Mouse (Mus musculus) spleen, postnatal 36 days (tissue): Measurements from ENCODE around the gene Inpp5b.

Experiments
- DNase-seq, 2 experiments: peaks; one replicate each; pipeline ENCODE4 v3.0.0; 2022; ENCODE audit warnings: low spot score in 2 of 2, mixed read lengths in 1 of 2

Gene Inpp5b

DNA sequence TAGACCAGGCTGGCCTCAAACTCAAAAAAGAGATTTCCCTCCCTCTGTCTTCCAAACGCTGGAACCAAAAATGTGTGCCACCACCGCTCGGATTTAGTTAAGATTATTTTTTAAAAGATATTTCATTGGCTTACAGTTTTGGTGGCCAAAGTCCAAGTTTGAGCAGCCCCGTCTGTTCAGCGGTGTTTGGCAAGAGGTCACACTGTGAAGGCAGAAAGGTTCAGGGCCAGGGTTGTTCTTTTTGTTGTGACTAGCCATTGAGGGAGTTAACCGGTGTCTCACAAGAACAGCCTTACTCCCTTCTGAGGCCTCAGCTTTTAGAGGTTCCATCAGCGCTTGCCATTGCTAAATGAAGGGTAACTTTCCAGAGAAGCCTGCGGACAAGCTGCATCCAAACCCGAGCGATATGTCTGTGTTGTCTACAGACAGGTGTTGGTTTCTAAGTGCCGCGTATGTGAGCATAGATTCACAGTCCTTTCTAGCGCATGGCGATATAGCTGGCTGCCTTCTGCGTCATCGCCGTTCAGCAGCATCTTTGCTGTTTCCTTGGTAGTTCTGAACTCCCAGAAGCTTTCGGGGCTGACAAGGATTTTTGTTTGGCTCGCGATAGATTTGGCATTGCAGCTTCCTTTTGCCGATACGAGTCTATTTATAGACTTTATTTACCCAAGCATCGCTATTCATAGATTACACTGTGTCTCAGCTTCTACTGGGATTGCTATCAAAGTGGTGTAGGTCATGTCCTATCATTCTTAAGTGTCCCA is 24.3 kb downstream of the Inpp5b start:
- DNase-seq, result no peak

DNA sequence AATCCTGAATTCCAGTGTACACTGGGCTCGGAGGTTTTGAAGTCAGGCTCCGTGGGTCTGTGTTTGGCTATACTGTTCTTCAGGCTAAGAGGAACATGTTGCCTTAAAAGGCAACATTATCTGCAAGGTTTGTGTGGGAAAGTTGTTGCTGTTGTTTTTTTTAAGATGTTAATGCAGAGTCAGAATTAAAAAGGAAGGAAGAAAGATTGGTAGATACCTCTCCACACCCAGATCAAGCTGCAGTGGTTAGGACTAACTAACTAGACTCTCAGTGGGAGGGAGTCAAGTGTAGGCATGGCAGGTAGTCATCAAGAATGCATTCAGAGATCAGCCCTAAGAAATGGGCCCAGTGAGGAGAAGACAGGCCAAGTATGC is 24.9 kb downstream of the Inpp5b start:
- no peak for DNase-seq

- no peak for DNase-seq
These were observed 27.4 kb downstream of the Inpp5b start for GRCm38 (mm10) chr4:124768963-124769591.

GRCm38 (mm10) chr4:124770624-124771023 is 29.0 kb downstream of the Inpp5b start:
- DNase-seq, result no peak

- no peak for DNase-seq
These were observed 30.5 kb downstream of the Inpp5b start for GRCm38 (mm10) chr4:124772125-124772524.

DNA sequence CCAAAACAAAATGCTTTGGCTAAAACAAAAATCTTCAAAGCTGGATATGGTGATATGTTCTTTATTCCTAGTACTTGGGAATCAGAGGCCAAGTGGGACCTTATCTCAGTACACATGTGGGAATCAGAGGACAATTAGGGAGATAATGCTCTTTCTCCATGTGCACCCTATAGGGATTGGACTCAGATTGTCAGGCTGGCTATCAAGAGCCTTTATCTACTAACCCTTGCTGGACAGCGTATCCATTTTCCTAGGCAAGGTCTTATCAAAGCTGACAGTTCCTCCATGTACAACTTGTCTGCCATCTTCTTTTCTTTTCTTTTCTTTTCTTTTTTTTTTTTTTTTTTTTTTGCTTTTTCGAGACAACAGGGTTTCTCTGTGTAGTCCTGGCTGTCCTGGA is 31.8 kb downstream of the Inpp5b start:
- DNase-seq, result no peak

- no peak for DNase-seq
These were observed 32.3 kb downstream of the Inpp5b start for GRCm38 (mm10) chr4:124773995-124774394.

DNA sequence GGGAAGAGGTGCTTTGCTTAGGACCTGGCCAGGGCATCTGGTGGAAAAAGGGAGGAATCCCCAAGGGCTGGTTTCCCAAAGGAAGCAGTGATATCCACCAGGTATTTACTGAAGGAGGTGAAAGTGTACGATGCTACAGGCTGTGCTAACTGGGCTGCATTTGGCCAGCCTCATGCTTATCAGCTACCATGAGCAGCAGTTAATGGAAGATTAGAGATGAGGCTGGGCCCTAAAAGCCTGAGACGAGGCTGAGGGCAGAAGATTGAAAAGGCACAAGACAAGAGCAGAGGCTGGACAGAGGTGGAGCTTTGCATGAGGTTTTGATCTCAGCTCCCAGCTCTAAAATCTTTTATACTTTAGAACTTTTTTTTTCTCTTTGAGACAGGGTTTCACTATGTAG is 32.8 kb downstream of the Inpp5b start:
- peak; percentile 30 to 57 for DNase-seq

DNA sequence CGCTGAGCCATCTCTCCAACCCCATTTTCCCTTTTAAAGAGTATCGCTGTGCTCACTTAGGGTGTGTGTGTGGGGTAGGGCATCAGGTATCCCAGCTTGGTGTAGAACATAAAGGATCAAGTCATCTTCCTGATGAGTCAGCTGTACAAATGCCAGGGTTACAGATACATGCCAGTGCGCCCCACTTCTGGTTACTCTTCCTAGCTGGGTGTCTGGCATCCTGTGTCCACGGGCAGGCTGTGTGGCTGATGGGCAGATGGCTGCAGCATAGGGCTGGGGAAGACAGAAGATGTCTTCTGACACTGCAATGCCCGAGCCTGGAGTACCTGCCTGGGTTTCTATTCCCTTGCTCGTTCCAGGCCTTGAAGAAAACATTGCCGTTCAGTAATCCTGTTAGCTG is 39.7 kb downstream of the Inpp5b start:
- DNase-seq, result no peak

DNA sequence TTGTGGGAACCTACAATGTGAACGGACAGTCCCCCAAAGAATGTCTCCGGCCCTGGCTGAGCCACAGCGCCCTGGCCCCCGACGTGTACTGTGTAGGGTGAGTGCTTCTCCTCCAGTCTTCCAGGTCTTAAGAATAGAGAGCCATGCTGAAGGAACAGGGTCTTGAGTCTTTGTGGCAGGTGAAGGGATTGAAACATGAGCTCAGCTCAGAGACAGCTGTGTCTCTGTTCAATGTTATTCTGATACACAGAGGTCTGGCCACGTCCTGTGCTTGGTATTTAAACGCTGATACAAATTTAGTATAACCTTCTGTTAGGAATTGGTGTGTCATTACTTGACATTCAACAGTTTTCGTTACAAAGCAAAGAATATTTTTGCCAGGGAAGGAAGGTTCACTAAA is 40.7 kb downstream of the Inpp5b start:
- no peak for DNase-seq

DNA sequence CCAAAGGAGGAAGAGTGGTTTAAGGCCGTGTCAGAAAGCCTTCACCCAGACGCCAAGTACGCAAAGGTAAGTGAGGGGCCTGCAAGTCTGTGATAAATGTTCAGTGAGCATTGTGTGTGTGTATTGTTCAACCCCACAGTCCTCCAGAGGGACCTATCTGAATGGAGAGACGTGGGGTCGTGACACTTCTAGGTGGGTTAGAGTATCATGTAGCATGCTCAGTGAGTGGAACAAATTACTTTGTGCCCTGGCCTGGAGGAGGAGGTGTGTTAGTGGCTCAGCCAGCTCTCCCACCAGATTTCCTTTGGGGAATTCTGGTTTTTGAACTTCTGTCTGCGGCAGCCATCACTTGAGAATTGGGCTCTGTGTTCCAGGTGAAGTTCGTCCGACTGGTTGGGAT is 42.3 kb downstream of the Inpp5b start:
- no peak for DNase-seq

GRCm38 (mm10) chr4:124790013-124790412 is 48.4 kb downstream of the Inpp5b start:
- no peak for DNase-seq

- DNase-seq, result no peak
These were observed 50.5 kb downstream of the Inpp5b start for GRCm38 (mm10) chr4:124792114-124792513.

DNA sequence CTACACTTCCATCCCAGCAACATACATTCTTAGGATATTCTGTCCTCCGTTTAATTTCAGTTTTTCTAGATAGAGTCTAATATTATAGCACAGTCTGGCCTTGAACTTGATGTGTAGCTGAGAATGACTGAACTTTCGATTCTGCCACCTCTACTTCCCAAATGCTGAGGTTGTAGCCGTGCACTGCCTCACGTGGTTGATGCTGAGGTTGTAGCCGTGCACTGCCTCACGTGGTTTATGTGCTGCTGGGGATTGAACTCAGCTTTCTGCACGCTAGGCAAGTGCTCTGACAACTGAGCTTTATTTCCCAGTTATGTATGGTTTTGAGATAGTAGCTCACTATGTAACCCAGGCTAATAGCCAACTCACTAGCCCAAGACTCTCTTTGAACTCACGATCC is 54.5 kb downstream of the Inpp5b start:
- DNase-seq, result no peak

DNA sequence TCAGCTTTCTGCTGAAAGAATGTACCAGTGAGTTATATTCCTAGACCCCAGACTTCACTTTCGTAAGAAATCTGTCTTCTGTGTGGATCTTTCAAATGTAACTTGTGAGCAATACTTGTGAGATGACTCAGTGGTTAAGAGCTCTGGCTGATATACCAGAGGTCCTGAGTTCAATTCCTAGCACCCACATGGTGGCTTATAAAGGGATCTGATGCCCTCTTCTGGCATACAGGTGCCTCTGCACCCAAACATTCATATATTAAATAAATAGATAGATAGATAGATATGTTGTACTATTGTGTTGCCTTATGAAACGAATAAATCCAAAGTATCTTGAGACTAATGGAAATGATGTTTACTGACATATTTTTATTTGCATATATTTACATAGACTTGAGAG is 55.3 kb downstream of the Inpp5b start:
- DNase-seq, result no peak

GRCm38 (mm10) chr4:124801552-124802308 is 60.1 kb downstream of the Inpp5b start, which contains the start of gene Mtf1:
TSS of gene Mtf1 (plus strand) at chr4:124802104.
- peak; percentile 76 to 84 for DNase-seq

DNA sequence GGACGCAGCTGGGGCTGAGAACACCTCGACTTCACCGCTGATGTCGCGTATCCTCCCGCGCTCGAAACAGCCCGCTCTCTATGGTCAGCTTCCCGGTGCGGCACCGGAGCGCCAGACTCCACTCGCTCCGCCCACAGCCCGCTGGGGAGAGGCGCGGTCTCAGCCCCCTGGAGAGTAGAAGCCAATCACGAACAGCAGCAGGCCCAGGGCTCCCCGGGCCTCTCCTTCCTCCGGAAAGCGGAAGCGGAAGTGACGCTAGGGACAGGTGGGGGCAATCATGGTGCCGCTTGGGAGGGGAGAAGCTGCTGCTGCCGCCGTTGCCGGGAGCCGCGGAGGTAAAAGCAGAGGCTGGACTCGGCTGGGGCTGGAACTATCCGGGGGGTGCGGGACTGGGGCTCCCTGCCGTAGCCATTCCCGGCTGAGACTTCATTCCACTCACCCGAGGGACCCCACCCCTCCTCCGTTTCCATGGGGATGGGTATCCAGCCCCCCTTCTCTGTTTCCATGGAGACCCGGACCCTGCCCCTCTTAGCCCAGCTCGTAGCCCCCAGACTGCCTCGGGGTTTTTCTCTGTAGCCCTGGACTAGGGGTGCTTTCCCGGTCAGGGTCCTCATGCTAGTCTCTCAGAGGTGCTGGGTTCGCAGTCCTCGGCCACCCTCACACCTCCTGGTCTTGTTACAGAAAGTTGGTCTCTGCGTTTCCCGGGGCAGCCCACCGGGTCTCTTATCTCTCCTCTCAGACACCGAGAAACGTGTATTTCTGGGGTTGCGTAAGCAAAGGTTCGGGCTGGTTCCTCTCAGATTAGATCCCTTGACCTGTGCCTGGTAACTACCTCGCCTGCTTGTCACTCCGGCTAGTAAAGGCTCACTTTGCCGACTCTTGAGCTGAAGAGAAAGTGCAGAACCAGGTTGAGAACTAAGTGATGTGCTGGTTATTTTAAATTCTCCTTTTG is 60.9 kb downstream of the Inpp5b start:
- peak; percentile 98 for DNase-seq

- no peak for DNase-seq
These were observed 61.8 kb downstream of the Inpp5b start for GRCm38 (mm10) chr4:124803406-124803805.

GRCm38 (mm10) chr4:124808511-124808910 is 66.9 kb downstream of the Inpp5b start:
- no peak for DNase-seq

GRCm38 (mm10) chr4:124809136-124809883 is 67.7 kb downstream of the Inpp5b start:
- no peak for DNase-seq

GRCm38 (mm10) chr4:124810056-124810455 is 68.4 kb downstream of the Inpp5b start:
- no peak for DNase-seq
